Mouse (Mus musculus) urinary bladder, postnatal 4 days (tissue): ENCODE results near the gene Tnfrsf23.
A peak's percentile ranks its signal among the peaks of the same experiment; 100 is the strongest.
"Not testable (repeated sequence)": the region's sequence is repeated elsewhere in the genome, so short reads cannot be mapped to it uniquely, and the experiment has no call there.

Experiments
- DNase-seq, 2 experiments: peaks; one replicate each; pipeline ENCODE4 v3.0.0; 2021 to 2022; ENCODE audit warnings: low spot score in 2 of 2

The Tnfrsf23 gene

GRCm38 (mm10) chr7:143684569-143684968 lies 1.1 kb downstream of the Tnfrsf23 start:
- DNase-seq: peak in 1 of 2 experiments; percentile 13

- peak; percentile 12 to 30 for DNase-seq
Observed at GRCm38 (mm10) chr7:143681566-143681965, 4.1 kb downstream of the Tnfrsf23 start.

- DNase-seq: peak; percentile 9 to 36
Observed at GRCm38 (mm10) chr7:143680836-143681235, 4.8 kb downstream of the Tnfrsf23 start.

- peak; percentile 7 to 36 for DNase-seq
Observed at GRCm38 (mm10) chr7:143679650-143680049, 6.0 kb downstream of the Tnfrsf23 start.

GRCm38 (mm10) chr7:143666427-143667311 lies 19.0 kb downstream of the Tnfrsf23 start:
- DNase-seq: no peak

- no peak for DNase-seq
Observed at GRCm38 (mm10) chr7:143663470-143663869, 22.2 kb downstream of the Tnfrsf23 start.

GRCm38 (mm10) chr7:143660797-143661196 lies 24.9 kb downstream of the Tnfrsf23 start:
- no peak for DNase-seq

GRCm38 (mm10) chr7:143649769-143650346 lies 35.8 kb downstream of the Tnfrsf23 start:
- not testable (repeated sequence) for DNase-seq

- peak; percentile 68 to 78 for DNase-seq
Observed at GRCm38 (mm10) chr7:143649034-143649768, 36.5 kb downstream of the Tnfrsf23 start, which contains the start of gene Tnfrsf22. TSS of gene Tnfrsf22 (minus strand) at chr7:143649661.

GRCm38 (mm10) chr7:143643949-143644348 lies 41.7 kb downstream of the Tnfrsf23 start:
- not testable (repeated sequence) for DNase-seq

- no peak for DNase-seq
Observed at GRCm38 (mm10) chr7:143636674-143637073, 49.0 kb downstream of the Tnfrsf23 start.

- DNase-seq: no peak
Observed at GRCm38 (mm10) chr7:143631503-143631902, 54.2 kb downstream of the Tnfrsf23 start.

GRCm38 (mm10) chr7:143629501-143629900 lies 56.2 kb downstream of the Tnfrsf23 start:
- DNase-seq: no peak

- DNase-seq: no peak
Observed at GRCm38 (mm10) chr7:143628540-143628939, 57.1 kb downstream of the Tnfrsf23 start, which contains the start of gene Tnfrsf26. TSS of gene Tnfrsf26 (minus strand) at chr7:143628722.

GRCm38 (mm10) chr7:143627555-143628286 lies 58.0 kb downstream of the Tnfrsf23 start:
- no peak for DNase-seq

GRCm38 (mm10) chr7:143626178-143626577 lies 59.5 kb downstream of the Tnfrsf23 start:
- no peak for DNase-seq

GRCm38 (mm10) chr7:143625151-143625550 lies 60.5 kb downstream of the Tnfrsf23 start:
- no peak for DNase-seq

GRCm38 (mm10) chr7:143624561-143624960 lies 61.1 kb downstream of the Tnfrsf23 start:
- DNase-seq: no peak

- DNase-seq: no peak
Observed at GRCm38 (mm10) chr7:143620951-143621350, 64.7 kb downstream of the Tnfrsf23 start.
